Mouse (Mus musculus): ENCODE data around the gene Klhl3.

- TF ChIP-seq POLR2A (IDR thresholded peaks at IDR 0.05; ENCODE audit: control insufficient read depth, low read depth, low read length) (no peak), CTCF (IDR thresholded peaks at IDR 0.05; ENCODE audit: control insufficient read depth, insufficient read depth, insufficient replicate concordance, low read depth, low read length) (no peak)
Observed at GRCm38 (mm10) chr13:58074466-58074865, 38.9 kb downstream of the Klhl3 start.
